Mouse (Mus musculus) CH12.LX (cell line): ENCODE measurements at regions not wholly inside any gene's neighbourhood (a gene's known extent, or its start where the extent isn't known, plus 50 kb on each side); places are given as distances from the start of the nearest gene placed in this dataset.

Experiments
- DNase-seq: peaks from one replicate; pipeline ENCODE4 v3.0.0-alpha.2; 2013; ENCODE audit errors: extremely low read depth
- H3K27ac ChIP-seq: 2 replicates; pipeline ENCODE4 v1.5.1; 2012; ENCODE audit warnings: low read depth, mild to moderate bottlenecking, control low read depth, moderate library complexity; ENCODE audit not compliant: insufficient read depth
- H3K27me3 ChIP-seq: replicated peaks from 2 replicates; pipeline ENCODE3; 2012; ENCODE audit warnings: inconsistent platforms
- H3K36me3 ChIP-seq, 2 experiments: replicated peaks in 1 of 2; 2 replicates each; pipeline versions ENCODE3 to v1.6.1; 2012; ENCODE audit warnings: inconsistent platforms in 1 of 2, low read length in 1 of 2, mild to moderate bottlenecking in 1 of 2, mixed read lengths in 1 of 2, moderate library complexity in 1 of 2; ENCODE audit not compliant: control insufficient read depth in 1 of 2, insufficient read depth in 1 of 2
- H3K4me1 ChIP-seq, 2 experiments: 2 replicates each; pipeline ENCODE4 v1.6.1; 2012; ENCODE audit warnings: inconsistent platforms in 1 of 2, moderate library complexity in 1 of 2; ENCODE audit not compliant: insufficient read depth in 2 of 2, control insufficient read depth in 1 of 2
- H3K4me2 ChIP-seq: 2 replicates; pipeline ENCODE4 v1.6.1; 2012; ENCODE audit warnings: low read depth, mild to moderate bottlenecking, control low read depth; ENCODE audit not compliant: poor library complexity, insufficient read depth, severe bottlenecking
- H3K4me3 ChIP-seq, 3 experiments: fragments of 150-350 bp in 1 of 3; sonication (generic) in 1 of 3; replicated peaks in 1 of 3; 2 replicates each; pipeline versions ENCODE3 to v1.5.1; 2011 to 2012; ENCODE audit warnings: low read depth in 2 of 3, low read length in 2 of 3, mild to moderate bottlenecking in 2 of 3, moderate library complexity in 2 of 3, control low read depth in 1 of 3, improper control_type of control experiment in 1 of 3, inconsistent platforms in 1 of 3, mixed read lengths in 1 of 3; ENCODE audit not compliant: poor library complexity in 1 of 3
- H3K79me2 ChIP-seq: replicated peaks from 2 replicates; pipeline ENCODE4 v1.6.1; 2012; ENCODE audit warnings: mild to moderate bottlenecking, moderate library complexity; ENCODE audit not compliant: control insufficient read depth, poor library complexity, insufficient read depth, severe bottlenecking; ENCODE audit errors: extremely low read depth
- H3K9ac ChIP-seq: 2 replicates; pipeline ENCODE4 v1.6.1; 2012; ENCODE audit warnings: low read depth, mild to moderate bottlenecking, control low read depth, moderate library complexity; ENCODE audit not compliant: insufficient read depth
- H3K9me3 ChIP-seq: replicated peaks from 2 replicates; pipeline ENCODE3; 2012; ENCODE audit warnings: low read length, inconsistent platforms, mixed read lengths
- BHLHE40 ChIP-seq: IDR thresholded peaks from 2 replicates; pipeline ENCODE4 v1.6.1; 2011; ENCODE audit warnings: mild to moderate bottlenecking, low read depth, low read length, improper control_type of control experiment
- CHD1 ChIP-seq: IDR thresholded peaks from 2 replicates; pipeline ENCODE4 v1.6.1; 2012; ENCODE audit warnings: low read depth, low read length, improper control_type of control experiment, inconsistent platforms
- E2F4 ChIP-seq: IDR thresholded peaks from 2 replicates; pipeline ENCODE4 v1.6.1; 2011; ENCODE audit warnings: low read depth, low read length, improper control_type of control experiment; ENCODE audit not compliant: insufficient replicate concordance
- ELF1 ChIP-seq: IDR thresholded peaks from 2 replicates; pipeline ENCODE4 v1.6.1; 2014; ENCODE audit warnings: low read depth, mild to moderate bottlenecking, inconsistent platforms, low read length, improper control_type of control experiment
- ETS1 ChIP-seq: conservative IDR thresholded peaks from 2 replicates; pipeline ENCODE4 v1.6.1; 2012; ENCODE audit warnings: low read depth, mild to moderate bottlenecking, inconsistent platforms, low read length, improper control_type of control experiment, moderate library complexity
- GABPA ChIP-seq: IDR thresholded peaks from 2 replicates; pipeline ENCODE4 v1.6.1; 2012; ENCODE audit warnings: low read depth, low read length, improper control_type of control experiment, inconsistent platforms; ENCODE audit not compliant: insufficient replicate concordance
- IRF4 ChIP-seq: IDR thresholded peaks from 2 replicates; pipeline ENCODE4 v1.6.1; 2014; ENCODE audit warnings: low read depth, mild to moderate bottlenecking, inconsistent platforms, low read length, improper control_type of control experiment
- JUN ChIP-seq: IDR thresholded peaks from 2 replicates; pipeline ENCODE4 v1.6.1; 2011; ENCODE audit warnings: low read depth, mild to moderate bottlenecking, low read length, improper control_type of control experiment, moderate library complexity; ENCODE audit not compliant: insufficient read depth
- KAT2A ChIP-seq: IDR thresholded peaks from 2 replicates; pipeline ENCODE4 v1.6.1; 2012; ENCODE audit warnings: low read length, improper control_type of control experiment, inconsistent platforms; ENCODE audit not compliant: insufficient replicate concordance
- MAFK ChIP-seq: IDR thresholded peaks from 2 replicates; pipeline ENCODE4 v1.6.1; 2011; ENCODE audit warnings: low read length, improper control_type of control experiment; ENCODE audit not compliant: insufficient replicate concordance
- MAX ChIP-seq: IDR thresholded peaks from 2 replicates; pipeline ENCODE4 v1.6.1; 2011; ENCODE audit warnings: low read length, improper control_type of control experiment
- MEF2A ChIP-seq: IDR thresholded peaks from 2 replicates; pipeline ENCODE4 v1.6.1; 2014; ENCODE audit warnings: low read depth, mild to moderate bottlenecking, inconsistent platforms, low read length, improper control_type of control experiment, borderline replicate concordance
- MXI1 ChIP-seq: IDR thresholded peaks from 2 replicates; pipeline ENCODE4 v1.6.1; 2011; ENCODE audit warnings: mild to moderate bottlenecking, low read depth, low read length, improper control_type of control experiment
- MYC ChIP-seq: IDR thresholded peaks from 2 replicates; pipeline ENCODE4 v1.6.1; 2011; ENCODE audit warnings: low read depth, mild to moderate bottlenecking, improper control_type of control experiment, low read length
- NELFE ChIP-seq: IDR thresholded peaks from 2 replicates; pipeline ENCODE4 v1.6.1; 2011; ENCODE audit warnings: low read depth, low read length, improper control_type of control experiment
- NRF1 ChIP-seq: IDR thresholded peaks from 2 replicates; pipeline ENCODE4 v1.6.1; 2014; ENCODE audit warnings: low read depth, mild to moderate bottlenecking, inconsistent platforms, low read length, improper control_type of control experiment, moderate library complexity
- PAX5 ChIP-seq: IDR thresholded peaks from 2 replicates; pipeline ENCODE4 v1.6.1; 2012; ENCODE audit warnings: low read length, inconsistent platforms, mixed read lengths
- POLR2AphosphoS2 ChIP-seq: IDR thresholded peaks from 2 replicates; pipeline ENCODE4 v1.6.1; 2011; ENCODE audit warnings: low read depth, low read length, improper control_type of control experiment
- RAD21 ChIP-seq: IDR thresholded peaks from 2 replicates; pipeline ENCODE4 v1.6.1; 2011; ENCODE audit warnings: low read depth, mild to moderate bottlenecking, low read length, improper control_type of control experiment, moderate library complexity
- SIN3A ChIP-seq: IDR thresholded peaks from 2 replicates; pipeline ENCODE4 v1.6.1; 2012; ENCODE audit warnings: low read length, improper control_type of control experiment, inconsistent platforms
- SMC3 ChIP-seq: IDR thresholded peaks from 2 replicates; pipeline ENCODE4 v1.6.1; 2011; ENCODE audit warnings: low read depth, low read length, improper control_type of control experiment
- USF1 ChIP-seq: IDR thresholded peaks from 2 replicates; pipeline ENCODE4 v1.6.1; 2014; ENCODE audit warnings: low read depth, mild to moderate bottlenecking, inconsistent platforms, low read length, improper control_type of control experiment
- ZC3H11A ChIP-seq: IDR thresholded peaks from 2 replicates; pipeline ENCODE4 v1.6.1; 2012; ENCODE audit warnings: low read depth, mild to moderate bottlenecking, inconsistent platforms, low read length, improper control_type of control experiment
- ZKSCAN1 ChIP-seq: IDR thresholded peaks from 2 replicates; pipeline ENCODE4 v1.6.1; 2012; ENCODE audit warnings: low read depth, inconsistent platforms, low read length, improper control_type of control experiment, borderline replicate concordance
- ZMIZ1 ChIP-seq: IDR thresholded peaks from 2 replicates; pipeline ENCODE4 v1.6.1; 2012; ENCODE audit warnings: low read depth, mild to moderate bottlenecking, inconsistent platforms, low read length, improper control_type of control experiment
- ZNF384 ChIP-seq: IDR thresholded peaks from 2 replicates; pipeline ENCODE4 v1.6.1; 2012; ENCODE audit warnings: low read depth, low read length, improper control_type of control experiment, inconsistent platforms
- dilution Hi-C: fragments of 300-500 bp; cut with MboI; formaldehyde crosslinking; loops from 2 replicates; pipeline ENCODE4 v1.14.3; 2020; ENCODE audit warnings: low sequenced_read_pairs; ENCODE audit not compliant: extremely low pct_unique_long_range_greater_than_20kb, extremely low pct_ligation_motif_present
- in situ Hi-C: fragments of 300-500 bp; cut with MboI; formaldehyde crosslinking; loops from 3 replicates; pipeline ENCODE4 v1.14.3; 2019; ENCODE audit warnings: low sequenced_read_pairs, low pct_ligation_motif_present, low pct_unique_long_range_greater_than_20kb, mixed read lengths

- Histone ChIP-seq H3K9ac (no peak overlapping the region), H3K4me1 (no peaks in the 10 kb centered on the region), H3K4me2 (no peak overlapping the region), H3K79me2 (no peaks in the 10 kb centered on the region), H3K36me3 (no peaks in the 10 kb centered on the region), H3K27me3 (peaks cover 30% of the 10 kb centered on the region), H3K9me3 (no peaks in the 10 kb centered on the region)
- DNase-seq: no peak
- in situ Hi-C loops (no loop called here), dilution Hi-C loops (no loop called here)
- TF ChIP-seq MYC: no peak
- TF ChIP-seq POLR2AphosphoS2: no peak
- no peak for TF ChIP-seq JUN
- no peak for TF ChIP-seq RAD21
- no peak for TF ChIP-seq SMC3
- no peak for TF ChIP-seq MXI1
- no peak for TF ChIP-seq ZKSCAN1
- TF ChIP-seq BHLHE40: no peak
- TF ChIP-seq MAX: no peak
- TF ChIP-seq E2F4: no peak
- TF ChIP-seq MEF2A: no peak
- no peak for TF ChIP-seq CHD1
- TF ChIP-seq NRF1: no peak
- TF ChIP-seq ETS1: no peak
- TF ChIP-seq ZMIZ1: no peak
- TF ChIP-seq SIN3A: no peak
- TF ChIP-seq, all 38 proteins: peak for 0
- Histone ChIP-seq H3K27ac (no peak overlapping the region), H3K4me3 (no peak overlapping the region)
Observed at GRCm38 (mm10) chr9:48053580-48053979, 108.2 kb upstream of the Nxpe4 start.

GRCm38 (mm10) chr9:48055246-48055645, 106.6 kb upstream of the Nxpe4 start:
- no peaks in the 10 kb centered on the region for H3K9me3 ChIP-seq
- H3K4me3 ChIP-seq: no peak overlapping the region
- no peak for DNase-seq
- H3K79me2 ChIP-seq: no peaks in the 10 kb centered on the region
- no peaks in the 10 kb centered on the region for H3K36me3 ChIP-seq
- no peak overlapping the region for H3K27ac ChIP-seq
- no peaks in the 10 kb centered on the region for H3K4me1 ChIP-seq
- no peak overlapping the region for H3K9ac ChIP-seq
- H3K27me3 ChIP-seq: peaks cover 39% of the 10 kb centered on the region
- dilution Hi-C loops (no loop called here), in situ Hi-C loops (no loop called here)
- no peak overlapping the region for H3K4me2 ChIP-seq
- TF ChIP-seq NRF1: no peak
- TF ChIP-seq GABPA: no peak
- TF ChIP-seq ZC3H11A: no peak
- no peak for TF ChIP-seq E2F4
- no peak for TF ChIP-seq MAX
- TF ChIP-seq ELF1: no peak
- TF ChIP-seq NELFE: no peak
- TF ChIP-seq ZKSCAN1: no peak
- TF ChIP-seq USF1: no peak
- TF ChIP-seq MXI1: no peak
- TF ChIP-seq ZNF384: no peak
- TF ChIP-seq KAT2A: no peak
- no peak for TF ChIP-seq IRF4
- no peak for TF ChIP-seq BHLHE40
- TF ChIP-seq ZMIZ1: no peak
- TF ChIP-seq PAX5: no peak
- TF ChIP-seq MAFK: no peak
- no peak for TF ChIP-seq CHD1
